Mouse (Mus musculus) small intestine, adult 2 months (tissue): ENCODE measurements around the gene Qrich1.

ENCODE experiments used
- CTCF ChIP-seq: fragments of 200-500 bp; IDR thresholded peaks from 2 replicates; pipeline ENCODE4 v1.5.1; 2012; ENCODE audit warnings: low read depth, mild to moderate bottlenecking, control low read depth, inconsistent platforms, low read length, moderate library complexity, mixed read lengths; ENCODE audit not compliant: insufficient replicate concordance, insufficient read length; ENCODE audit errors: extremely low read depth
- POLR2A ChIP-seq: fragments of 200-500 bp; IDR thresholded peaks from 2 replicates; pipeline ENCODE4 v1.6.1; 2012; ENCODE audit warnings: low read depth, mild to moderate bottlenecking, control low read depth, inconsistent platforms, low read length, moderate library complexity

- no peak for TF ChIP-seq CTCF
- TF ChIP-seq POLR2A, result peak; percentile 51; the same call in 1 of the 2 replicates
Observed at GRCm38 (mm10) chr9:108490559-108491285, 25.9 kb upstream of the Qrich1 start, which contains the start of gene Usp19.
